8 mouse cellular contexts compared by ENCODE assay signal in the genomic region with DNA sequence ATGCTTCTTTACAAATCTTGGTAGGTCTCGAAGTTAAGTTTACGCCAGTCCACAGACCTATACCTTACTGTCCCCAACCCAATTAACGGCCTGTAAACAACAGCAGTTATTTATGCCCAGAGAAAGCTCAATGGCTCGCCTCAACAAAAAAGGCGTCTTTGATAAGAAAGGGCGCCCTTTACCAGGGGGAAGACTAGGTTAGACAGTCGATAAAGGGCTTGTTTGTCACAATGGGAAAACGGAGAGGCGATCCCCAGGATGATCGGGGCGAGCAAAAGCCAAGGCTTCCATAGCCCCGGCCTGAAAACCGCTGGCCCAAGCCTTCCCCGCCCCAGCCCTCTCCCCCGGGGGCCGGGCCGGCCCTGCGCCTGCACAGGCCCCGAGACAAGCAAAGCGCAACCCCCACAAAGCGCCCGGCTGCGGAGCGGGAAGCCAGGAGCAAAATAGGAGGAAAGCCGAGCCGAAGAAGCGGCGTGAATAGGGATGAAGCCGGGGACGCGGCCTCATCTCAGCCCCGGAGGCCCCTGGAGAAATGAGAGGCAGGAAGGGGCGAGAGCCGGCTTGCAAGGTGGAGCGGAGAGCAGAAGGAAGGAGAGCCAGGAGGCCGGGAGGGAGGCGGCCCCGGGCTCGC. TPM values are rescaled to one million over a fixed set of nuclear protein-coding genes. Genes with fewer than 3 reads are reported as not detected.
DNase-seq lines count a peak whose midpoint lies in the region; ATAC-seq and TF ChIP-seq lines count a peak whose summit lies in the region.

No protein-coding gene starts in this region.

- peak; percentile 35 for ATAC-seq in lung, postnatal 0 days
- peak; percentile 42 for ATAC-seq in forebrain, postnatal 0 days
- peak; percentile 65 for ATAC-seq in liver, embryonic 12.5 days
- peak; percentile 43; the same call in 1 of the 2 replicates for ATAC-seq in stomach, embryonic 16.5 days (ENCODE audit: insufficient read depth, low FRiP score)

- peak overlapping the region; percentile 73 for H3K4me2 ChIP-seq in lung, postnatal 0 days (replicated peaks; ENCODE audit: low read depth, low read length)
- H3K4me2 ChIP-seq in forebrain, postnatal 0 days (ENCODE audit: low read depth): peak overlapping the region; percentile 49
- peak overlapping the region; percentile 83 for H3K4me2 ChIP-seq in liver, embryonic 12.5 days
- peak overlapping the region; percentile 60 for H3K4me2 ChIP-seq in stomach, embryonic 16.5 days (ENCODE audit: low read depth, low read length)

- peak overlapping the region; percentile 85 for H3K4me3 ChIP-seq in lung, postnatal 0 days (ENCODE audit: low read depth, low read length)
- peak overlapping the region; percentile 100 for H3K4me3 ChIP-seq in forebrain, postnatal 0 days (ENCODE audit: low read depth, low read length)
- H3K4me3 ChIP-seq in liver, embryonic 12.5 days: peak overlapping the region; percentile 100
- H3K4me3 ChIP-seq in stomach, embryonic 16.5 days (replicated peaks; ENCODE audit: low read length): peak overlapping the region; percentile 99

- WGBS in lung, postnatal 0 days: under 1% methylated on average over 33 of the region's 39 CpGs
- 2% methylated on average over 39 of the region's 39 CpGs for WGBS in forebrain, postnatal 0 days
- under 1% methylated on average over 39 of the region's 39 CpGs for WGBS in liver, embryonic 12.5 days (ENCODE audit: insufficient replicate concordance)
- under 1% methylated on average over 37 of the region's 39 CpGs for WGBS in stomach, embryonic 16.5 days

- peak overlapping the region; percentile 88 for H3K9ac ChIP-seq in lung, postnatal 0 days (replicated peaks; ENCODE audit: low read depth)
- peak overlapping the region; percentile 94 for H3K9ac ChIP-seq in forebrain, postnatal 0 days
- peak overlapping the region; percentile 99 for H3K9ac ChIP-seq in liver, embryonic 12.5 days
- peak overlapping the region; percentile 99 for H3K9ac ChIP-seq in stomach, embryonic 16.5 days (ENCODE audit: low read length)

- TF ChIP-seq EP300 in lung, postnatal 0 days (IDR thresholded peaks at IDR 0.05): no peak

- H3K4me1 ChIP-seq in lung, postnatal 0 days (ENCODE audit: insufficient read depth, low read depth, low read length): peaks cover 11% of the 10 kb centered on the region; the same call in 1 of the 2 replicates
- H3K4me1 ChIP-seq in forebrain, postnatal 0 days (ENCODE audit: insufficient read depth): peaks cover 12% of the 10 kb centered on the region; the same call in 1 of the 2 replicates
- peaks cover 36% of the 10 kb centered on the region for H3K4me1 ChIP-seq in liver, embryonic 12.5 days
- peaks cover 15% of the 10 kb centered on the region for H3K4me1 ChIP-seq in stomach, embryonic 16.5 days (ENCODE audit: control insufficient read depth, insufficient read depth, low read length)

- peak overlapping the region; percentile 87 for H3K27ac ChIP-seq in lung, postnatal 0 days (ENCODE audit: low read length)
- H3K27ac ChIP-seq in forebrain, postnatal 0 days (ENCODE audit: low read depth, low read length): peak overlapping the region; percentile 98
- peak overlapping the region; percentile 90 for H3K27ac ChIP-seq in liver, embryonic 12.5 days
- peak overlapping the region; percentile 95 for H3K27ac ChIP-seq in stomach, embryonic 16.5 days (ENCODE audit: low read length)

- DNase-seq in adrenal gland, postnatal 4 days (ENCODE audit: low spot score in 2 of 2): peak; percentile 32 to 43
- no peak for DNase-seq in adrenal gland, adult 2 months
- no peak for DNase-seq in lung, postnatal 0 days (ENCODE audit: low spot score)
- DNase-seq in lung, postnatal 25 days (ENCODE audit: low spot score): no peak
- DNase-seq in forebrain, postnatal 0 days: peak; percentile 50
- DNase-seq in Muller cell, postnatal 12 days (ENCODE audit: inconsistent ontology term): no peak

- TF ChIP-seq CTCF in lung, postnatal 0 days (IDR thresholded peaks at IDR 0.05): no peak
- TF ChIP-seq CTCF in forebrain, postnatal 0 days (IDR thresholded peaks at IDR 0.05; ENCODE audit: low read depth): no peak

- no peaks in the 10 kb centered on the region for H3K27me3 ChIP-seq in lung, postnatal 0 days (replicated peaks; ENCODE audit: insufficient read depth, low read length)
- H3K27me3 ChIP-seq in forebrain, postnatal 0 days (ENCODE audit: insufficient read depth, low read length): no peaks in the 10 kb centered on the region
- no peaks in the 10 kb centered on the region for H3K27me3 ChIP-seq in liver, embryonic 12.5 days (replicated peaks)
- no peaks in the 10 kb centered on the region for H3K27me3 ChIP-seq in stomach, embryonic 16.5 days (ENCODE audit: control insufficient read depth, insufficient read depth, low read length)

- H3K9me3 ChIP-seq in lung, postnatal 0 days (ENCODE audit: low read length): no peaks in the 10 kb centered on the region
- no peaks in the 10 kb centered on the region for H3K9me3 ChIP-seq in forebrain, postnatal 0 days (ENCODE audit: low read length)
- H3K9me3 ChIP-seq in liver, embryonic 12.5 days (replicated peaks): no peaks in the 10 kb centered on the region
- H3K9me3 ChIP-seq in stomach, embryonic 16.5 days (replicated peaks; ENCODE audit: control insufficient read depth, low read length): no peaks in the 10 kb centered on the region

- no peaks in the 10 kb centered on the region for H3K36me3 ChIP-seq in lung, postnatal 0 days (ENCODE audit: insufficient read depth, low read length)
- H3K36me3 ChIP-seq in forebrain, postnatal 0 days (ENCODE audit: insufficient read depth): no peaks in the 10 kb centered on the region
- H3K36me3 ChIP-seq in liver, embryonic 12.5 days: peaks cover 14% of the 10 kb centered on the region; the same call in 1 of the 2 replicates
- H3K36me3 ChIP-seq in stomach, embryonic 16.5 days (ENCODE audit: control insufficient read depth, insufficient read depth, low read length): no peaks in the 10 kb centered on the region

RNA-seq across cellular contexts. Expression of gene Gpatch8, which starts 0.7 kb away (rescaled TPM):
- 10 to 100 TPM; 41.5 to 45.8 TPM for total RNA-seq in adrenal gland, postnatal 4 days (2021)
- 10 to 100 TPM; 23.2 to 31.4 TPM for total RNA-seq in adrenal gland, adult 2 months (2021)
- 16.0 and 18.4 TPM in 2 replicates for polyA plus RNA-seq in adrenal gland, adult 2 months (2012; rRNA removed)
- polyA plus RNA-seq in lung, postnatal 0 days (2015; fragmentation: Nextera tagmentation; extraction: Ambion mirVana): 25.3 and 27.4 TPM in 2 replicates
- 29.5 and 31.1 TPM in 2 replicates for total RNA-seq in forebrain, postnatal 0 days (2014; rRNA removed)
- polyA plus RNA-seq in forebrain, postnatal 0 days (2015; fragmentation: Nextera tagmentation; extraction: Ambion mirVana): 25.2 and 45.5 TPM in 2 replicates
- polyA plus RNA-seq in liver, embryonic 12.5 days (2016; fragmentation: Nextera tagmentation; extraction: Ambion mirVana): 25.8 and 26.5 TPM in 2 replicates
- 34.9 and 47.0 TPM in 2 replicates for polyA plus RNA-seq in stomach, embryonic 16.5 days (2015; fragmentation: Nextera tagmentation; extraction: Ambion mirVana)

RNA-seq across cellular contexts. Expression of gene Gm11627, which starts 23.7 kb away (rescaled TPM):
- total RNA-seq in adrenal gland, postnatal 4 days (2021): 1 to 10 TPM; 1.4 to 1.9 TPM
- total RNA-seq in adrenal gland, adult 2 months (2021): under 1 TPM in 1 of 2 experiments, not detected in 1; 0.52 TPM
- polyA plus RNA-seq in adrenal gland, adult 2 months (2012; rRNA removed): not detected in 2 replicates
- polyA plus RNA-seq in lung, postnatal 0 days (2015; fragmentation: Nextera tagmentation; extraction: Ambion mirVana): 8.0 and 11.4 TPM in 2 replicates
- total RNA-seq in forebrain, postnatal 0 days (2014; rRNA removed): 2.6 and 5.5 TPM in 2 replicates
- 3.7 and 5.9 TPM in 2 replicates for polyA plus RNA-seq in forebrain, postnatal 0 days (2015; fragmentation: Nextera tagmentation; extraction: Ambion mirVana)
- polyA plus RNA-seq in liver, embryonic 12.5 days (2016; fragmentation: Nextera tagmentation; extraction: Ambion mirVana): 0.51 and 0.96 TPM in 2 replicates
- 21.0 and 22.0 TPM in 2 replicates for polyA plus RNA-seq in stomach, embryonic 16.5 days (2015; fragmentation: Nextera tagmentation; extraction: Ambion mirVana)

RNA-seq across cellular contexts. Expression of gene Fzd2, which starts 48.7 kb away (rescaled TPM):
- total RNA-seq in adrenal gland, postnatal 4 days (2021): 10 to 100 TPM; 11.9 to 16.3 TPM
- total RNA-seq in adrenal gland, adult 2 months (2021): 1 to 10 TPM; 2.0 to 9.3 TPM
- polyA plus RNA-seq in adrenal gland, adult 2 months (2012; rRNA removed): 22.8 and 23.1 TPM in 2 replicates
- polyA plus RNA-seq in lung, postnatal 0 days (2015; fragmentation: Nextera tagmentation; extraction: Ambion mirVana): 19.6 and 20.8 TPM in 2 replicates
- total RNA-seq in forebrain, postnatal 0 days (2014; rRNA removed): 12.0 and 15.2 TPM in 2 replicates
- polyA plus RNA-seq in forebrain, postnatal 0 days (2015; fragmentation: Nextera tagmentation; extraction: Ambion mirVana): 4.5 and 4.6 TPM in 2 replicates
- 3.5 and 4.7 TPM in 2 replicates for polyA plus RNA-seq in liver, embryonic 12.5 days (2016; fragmentation: Nextera tagmentation; extraction: Ambion mirVana)
- 12.2 and 15.4 TPM in 2 replicates for polyA plus RNA-seq in stomach, embryonic 16.5 days (2015; fragmentation: Nextera tagmentation; extraction: Ambion mirVana)

Comparison
In these comparisons a context has a peak if more than half of its experiments do, and no peak if none do; other contexts are left out.
1. DNase-seq: peak in adrenal gland, postnatal 4 days (2 of 2) and forebrain, postnatal 0 days (single experiment); none in adrenal gland, adult 2 months (single experiment), lung, postnatal 0 days (single experiment), lung, postnatal 25 days (single experiment) and Muller cell, postnatal 12 days (single experiment).
2. Peak in every context shown above with its lines, with median percentiles within 50 percentile points of each other: ATAC-seq, H3K27ac ChIP-seq, H3K4me2 ChIP-seq, H3K4me3 ChIP-seq and H3K9ac ChIP-seq.